Mouse (Mus musculus) C2C12 (cell line): ENCODE results near the gene Cnmd. TPM values are rescaled to one million over a fixed set of nuclear protein-coding genes. Genes with fewer than 3 reads are reported as not detected.

ENCODE experiments used
- H3K27me3 ChIP-seq: one replicate; pipeline ENCODE4 v1.6.1; 2011; ENCODE audit not compliant: control insufficient read depth, insufficient read depth, insufficient read length
- H3K36me3 ChIP-seq: one replicate; pipeline ENCODE4 v1.6.1; 2011; ENCODE audit not compliant: control insufficient read depth, insufficient read depth
- H3K4me3 ChIP-seq: one replicate; pipeline ENCODE4 v1.5.1; 2011; ENCODE audit warnings: mild to moderate bottlenecking, control low read depth; ENCODE audit not compliant: poor library complexity, insufficient read depth, severe bottlenecking
- H3K79me2 ChIP-seq: one replicate; pipeline ENCODE4 v1.6.1; 2011; ENCODE audit not compliant: control insufficient read depth, insufficient read depth
- H3K79me3 ChIP-seq: one replicate; pipeline ENCODE4 v1.6.1; 2011; ENCODE audit warnings: low read depth, control low read depth
- H3ac ChIP-seq: one replicate; pipeline ENCODE3; 2011; ENCODE audit warnings: low read depth; ENCODE audit not compliant: control insufficient read depth, insufficient read length
- CEBPB ChIP-seq: IDR thresholded peaks from one replicate; pipeline ENCODE4 v1.6.1; 2011; ENCODE audit warnings: low read depth, mild to moderate bottlenecking, control low read depth, moderate library complexity
- CTCF ChIP-seq: IDR thresholded peaks from one replicate; pipeline ENCODE4 v1.5.1; 2011; ENCODE audit not compliant: control insufficient read depth, insufficient read depth, insufficient read length
- FOSL1 ChIP-seq: IDR thresholded peaks from one replicate; pipeline ENCODE4 v1.8.0; 2011; ENCODE audit warnings: mild to moderate bottlenecking, low read length; ENCODE audit not compliant: poor library complexity, insufficient read depth, severe bottlenecking
- MAX ChIP-seq: IDR thresholded peaks from one replicate; pipeline ENCODE4 v1.6.1; 2011; ENCODE audit warnings: mild to moderate bottlenecking, control low read depth
- MYOD1 ChIP-seq: IDR thresholded peaks from one replicate; pipeline ENCODE4 v1.6.1; 2011; ENCODE audit warnings: low read depth; ENCODE audit not compliant: control insufficient read depth, insufficient read length
- MYOG ChIP-seq: IDR thresholded peaks from one replicate; pipeline ENCODE4 v1.6.1; 2011; ENCODE audit not compliant: control insufficient read depth, insufficient read length; ENCODE audit errors: extremely low read depth
- USF1 ChIP-seq: IDR thresholded peaks from one replicate; pipeline ENCODE4 v1.6.1; 2011; ENCODE audit warnings: low read depth, mild to moderate bottlenecking, control low read depth, moderate library complexity
- polyA plus RNA-seq: library from polyadenylated mRNA; unstranded; fragments of >200 nt; fragmentation: generic; extraction: Trizol; gene quantifications from one replicate; pipeline ENCODE4 v1.2.1, GENCODE M21; 2012; ENCODE audit warnings: missing spikeins

The Cnmd gene
- polyA plus RNA-seq, 1 experiment: not detected

GRCm38 (mm10) chr14:79590916-79591315, 71.1 kb downstream of the Cnmd start:
- Histone ChIP-seq H3K27me3 (no peaks in the 10 kb centered on the region), H3K36me3 (peaks cover 39% of the 10 kb centered on the region), H3K79me3 (peaks cover 58% of the 10 kb centered on the region), H3K4me3 (no peak overlapping the region), H3K79me2 (peaks cover 79% of the 10 kb centered on the region), H3ac (no peak overlapping the region)
- TF ChIP-seq MAX: no peak
- no peak for TF ChIP-seq MYOD1
- no peak for TF ChIP-seq CTCF
- TF ChIP-seq FOSL1: no peak
- no peak for TF ChIP-seq MYOG
- no peak for TF ChIP-seq USF1
- no peak for TF ChIP-seq CEBPB

GRCm38 (mm10) chr14:79589401-79589800, 72.6 kb downstream of the Cnmd start:
- peaks cover 67% of the 10 kb centered on the region for H3K79me2 ChIP-seq
- H3ac ChIP-seq: no peak overlapping the region
- H3K4me3 ChIP-seq: no peak overlapping the region
- H3K79me3 ChIP-seq: peaks cover 52% of the 10 kb centered on the region
- TF ChIP-seq CEBPB: no peak
- no peak for TF ChIP-seq MAX
- no peak for TF ChIP-seq MYOD1
- no peak for TF ChIP-seq USF1
- no peak for TF ChIP-seq MYOG
- TF ChIP-seq CTCF: no peak
- TF ChIP-seq FOSL1: no peak
- peaks cover 24% of the 10 kb centered on the region for H3K36me3 ChIP-seq
- H3K27me3 ChIP-seq: no peaks in the 10 kb centered on the region

- H3K36me3 ChIP-seq: peaks cover 17% of the 10 kb centered on the region
- peak overlapping the region; percentile 71 for H3K4me3 ChIP-seq
- peak overlapping the region; percentile 53 for H3ac ChIP-seq
- H3K27me3 ChIP-seq: no peaks in the 10 kb centered on the region
- H3K79me3 ChIP-seq: peaks cover 45% of the 10 kb centered on the region
- no peak for TF ChIP-seq CEBPB
- TF ChIP-seq MYOG: no peak
- no peak for TF ChIP-seq CTCF
- TF ChIP-seq MAX: no peak
- TF ChIP-seq USF1: no peak
- no peak for TF ChIP-seq MYOD1
- TF ChIP-seq FOSL1: no peak
- peaks cover 59% of the 10 kb centered on the region for H3K79me2 ChIP-seq
These were observed 73.4 kb downstream of the Cnmd start for GRCm38 (mm10) chr14:79588534-79588951.

- Histone ChIP-seq H3K79me2 (peaks cover 53% of the 10 kb centered on the region), H3K36me3 (peaks cover 17% of the 10 kb centered on the region), H3ac (peak overlapping the region; percentile 71), H3K27me3 (no peaks in the 10 kb centered on the region), H3K79me3 (peaks cover 44% of the 10 kb centered on the region), H3K4me3 (peak overlapping the region; percentile 71)
- TF ChIP-seq MYOG (no peak), MAX (no peak), MYOD1 (no peak), CTCF (no peak), FOSL1 (no peak), USF1 (no peak), CEBPB (no peak)
These were observed 74.1 kb downstream of the Cnmd start for GRCm38 (mm10) chr14:79587852-79588229.

Other genes with a start within 250 kb of the Cnmd start
- gene Kbtbd7, start 235.7 kb downstream of the Cnmd start, polyA plus RNA-seq: 0.78 TPM
- 0.25 TPM for gene Kbtbd6, start 210.3 kb downstream of the Cnmd start, polyA plus RNA-seq
- gene Elf1, start 181.0 kb downstream of the Cnmd start, polyA plus RNA-seq: 3.4 TPM
- 9.8 TPM for gene Wbp4, start 180.7 kb downstream of the Cnmd start, polyA plus RNA-seq
- gene Sugt1, start 74.5 kb downstream of the Cnmd start, polyA plus RNA-seq: 68.8 TPM
- 0.07 TPM for gene Pcdh8, start 109.1 kb upstream of the Cnmd start, polyA plus RNA-seq